Mouse (Mus musculus) kidney, postnatal 14 days (tissue): ENCODE measurements around the gene Dnajb4.

Experiments
- DNase-seq: peaks from one replicate; pipeline ENCODE4 v3.0.0; 2022; ENCODE audit warnings: mixed read lengths

Gene Dnajb4

DNA sequence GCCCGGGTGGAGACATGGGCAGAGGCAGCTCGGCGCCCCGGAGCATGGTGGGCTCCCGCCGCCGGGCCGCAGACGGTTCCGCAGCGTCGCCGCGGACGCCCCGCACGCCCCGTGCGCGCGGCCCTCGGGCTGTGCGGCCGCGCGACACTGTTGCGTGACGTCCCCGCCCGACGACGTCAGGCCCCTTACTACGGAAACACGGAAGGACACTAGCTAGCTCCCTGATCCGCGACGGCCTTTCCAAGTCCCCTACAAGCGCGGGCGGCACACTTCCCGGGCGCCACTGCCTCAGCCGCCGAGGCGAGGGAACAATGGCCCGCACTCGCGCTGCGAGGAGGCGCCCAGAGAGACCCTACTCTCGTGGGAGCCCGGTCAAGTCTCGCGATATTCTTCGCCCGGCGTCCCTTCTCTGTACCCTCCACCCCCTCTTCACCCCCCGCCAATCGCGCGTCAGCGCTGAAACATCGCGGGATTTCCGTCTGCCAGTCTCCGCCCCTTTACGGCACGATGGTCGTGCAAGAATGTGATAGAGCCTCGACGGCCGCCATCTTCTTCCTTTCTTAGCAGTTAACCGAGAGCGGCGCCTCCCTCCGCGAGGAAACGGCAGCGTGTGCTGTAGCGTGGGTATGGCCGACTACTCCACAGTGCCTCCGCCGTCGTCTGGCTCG, at the start of gene Dnajb4, which contains the start of gene Fubp1:
Gene Dnajb4, minus strand, starts transcription at position 336 of the 668 bp plus-strand sequence.
Gene Fubp1, plus strand, starts transcription at position 456 of the 668 bp plus-strand sequence.
- peak; percentile 100 for DNase-seq

DNA sequence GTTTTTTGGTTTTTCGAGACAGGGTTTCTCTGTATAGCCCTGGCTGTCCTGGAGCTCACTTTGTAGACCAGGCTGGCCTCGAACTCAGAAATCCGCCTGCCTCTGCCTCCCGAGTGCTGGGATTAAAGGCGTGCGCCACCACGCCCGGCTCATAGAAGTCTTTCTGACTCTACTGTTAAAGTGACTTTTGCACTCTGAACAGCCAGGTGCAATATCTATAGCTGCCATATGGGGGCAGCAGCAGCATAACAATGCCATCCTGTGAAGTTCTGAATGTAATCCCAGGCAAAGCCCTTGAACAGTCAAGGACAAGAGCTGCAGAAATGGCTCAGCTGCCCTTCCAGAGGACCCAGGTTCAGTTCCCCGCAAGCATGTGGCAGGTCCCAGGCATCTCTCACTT, 49.3 kb upstream of the Dnajb4 start:
- peak; percentile 85 for DNase-seq

DNA sequence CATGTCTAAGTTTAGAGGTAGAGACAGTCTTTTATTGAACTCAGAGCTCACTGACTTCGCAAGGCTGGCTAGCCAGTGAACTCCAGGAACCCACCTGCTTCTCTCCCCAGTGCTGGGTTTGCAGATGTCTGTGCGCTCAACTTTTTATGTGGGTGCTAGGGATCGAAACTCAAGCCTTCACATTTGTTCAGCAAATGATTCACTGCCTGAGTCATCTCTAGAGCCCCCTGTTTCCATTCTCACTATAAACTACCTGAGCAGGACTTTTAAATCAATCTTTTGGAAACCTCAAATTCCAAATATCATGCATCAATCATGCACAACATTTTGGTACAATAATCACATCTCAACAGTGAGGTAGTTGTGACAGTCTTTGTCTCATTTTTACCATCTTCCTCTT, 47.4 kb upstream of the Dnajb4 start:
- no peak for DNase-seq

DNA sequence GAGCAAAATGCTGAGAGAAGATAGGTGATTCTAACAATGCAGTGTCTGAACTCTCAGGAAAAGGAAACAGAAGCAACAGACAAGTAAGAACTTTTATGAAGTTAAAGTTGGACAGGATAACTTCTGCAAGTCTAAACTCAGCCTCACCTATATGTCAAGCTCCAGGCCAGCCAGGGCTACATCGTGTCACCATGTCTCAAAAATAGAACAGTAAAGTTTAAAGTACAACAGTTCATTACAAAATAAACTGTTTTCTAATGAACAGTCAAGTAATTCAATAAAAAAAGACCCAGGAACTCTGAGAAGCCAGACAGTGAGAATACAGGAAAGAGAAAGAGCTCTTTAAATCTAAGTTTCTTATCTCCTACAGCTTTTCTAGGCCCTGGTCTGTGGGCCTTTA, 40.4 kb upstream of the Dnajb4 start:
- DNase-seq = no peak

DNA sequence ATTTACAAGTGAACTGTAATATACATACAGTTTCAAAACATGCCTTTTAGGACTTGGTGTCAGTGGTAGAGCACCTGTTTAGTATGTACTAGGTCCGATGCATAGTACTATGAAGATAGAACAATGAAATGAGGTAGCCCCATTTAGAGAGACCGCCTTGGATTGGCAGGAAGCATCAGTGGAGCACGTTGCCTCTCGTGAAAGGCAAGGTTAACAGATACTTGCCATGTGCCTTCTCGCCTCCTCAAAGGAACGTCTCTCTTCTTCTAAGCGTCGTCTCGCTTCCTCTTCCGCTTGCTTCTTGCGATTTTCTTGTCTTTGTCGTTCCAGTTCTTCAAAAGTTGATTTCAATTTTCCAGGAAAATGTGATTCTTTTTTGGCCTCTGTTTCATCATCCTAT, 37.6 kb upstream of the Dnajb4 start:
- DNase-seq = no peak

DNA sequence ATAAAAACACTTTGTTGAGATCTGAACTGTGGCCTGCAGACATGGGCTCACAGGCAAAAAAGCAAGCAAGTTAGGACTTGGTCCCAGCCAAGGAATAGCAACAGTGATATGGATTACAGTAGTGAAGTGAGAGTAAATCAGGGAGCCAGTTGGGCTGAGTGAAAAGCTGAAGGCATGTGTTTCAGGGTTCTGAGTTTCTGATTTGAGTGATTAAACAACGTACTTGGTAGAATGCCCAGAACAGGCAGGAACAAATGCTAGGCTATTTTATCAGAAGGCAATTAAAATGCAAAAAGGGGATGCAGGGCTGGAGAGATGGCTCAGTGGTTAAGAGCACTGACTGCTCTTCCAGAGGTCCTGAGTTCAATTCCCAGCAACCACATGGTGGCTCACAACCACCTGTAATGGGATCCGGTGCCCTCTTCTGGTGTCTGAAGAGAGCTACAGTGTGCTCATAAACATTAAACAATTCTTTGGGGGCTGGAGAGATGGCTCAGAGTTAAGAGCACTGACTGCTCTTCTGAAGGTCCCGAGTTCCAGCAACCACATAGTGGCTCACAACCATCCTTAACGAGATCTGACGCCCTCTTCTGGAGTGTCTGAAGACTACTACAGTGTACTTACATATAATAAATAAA, 35.3 kb upstream of the Dnajb4 start:
- no peak for DNase-seq

DNA sequence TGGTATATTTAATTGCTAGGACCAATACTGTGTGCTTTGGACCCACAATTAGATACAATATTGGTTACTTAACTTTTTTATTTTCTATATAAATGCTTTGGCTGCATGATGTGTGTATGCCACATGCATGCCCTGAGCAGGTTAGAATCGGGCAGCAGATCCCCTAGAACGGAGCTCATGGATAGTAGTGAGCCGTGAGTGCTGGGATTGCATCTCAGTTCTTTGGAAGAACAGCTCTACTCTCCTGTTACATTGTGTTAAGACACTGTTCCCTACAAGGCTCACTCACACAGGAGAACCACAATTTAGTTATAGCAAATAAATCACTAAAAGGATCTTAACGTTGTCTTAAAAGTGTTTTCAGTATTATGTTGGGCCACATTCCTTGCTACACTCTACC, 33.2 kb upstream of the Dnajb4 start:
- DNase-seq = no peak

DNA sequence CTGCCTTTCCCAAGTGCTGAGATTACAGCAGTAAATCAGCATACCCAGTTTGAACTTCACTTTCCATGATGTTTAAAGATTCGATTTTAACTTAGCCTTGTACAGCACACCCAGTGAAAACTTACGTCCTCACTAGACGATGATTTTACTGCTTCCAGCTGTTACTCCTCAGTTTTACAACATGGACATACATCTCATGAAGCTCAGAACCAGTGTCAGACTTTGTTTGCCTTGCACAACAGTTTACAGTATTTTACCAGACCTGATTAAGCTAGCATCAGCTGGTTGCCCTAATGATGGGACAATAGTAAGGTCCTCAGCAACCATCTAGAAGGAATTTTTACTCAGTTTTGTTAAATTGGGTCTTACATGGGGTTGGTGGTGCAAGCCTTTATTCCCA, 31.0 kb upstream of the Dnajb4 start:
- no peak for DNase-seq

DNA sequence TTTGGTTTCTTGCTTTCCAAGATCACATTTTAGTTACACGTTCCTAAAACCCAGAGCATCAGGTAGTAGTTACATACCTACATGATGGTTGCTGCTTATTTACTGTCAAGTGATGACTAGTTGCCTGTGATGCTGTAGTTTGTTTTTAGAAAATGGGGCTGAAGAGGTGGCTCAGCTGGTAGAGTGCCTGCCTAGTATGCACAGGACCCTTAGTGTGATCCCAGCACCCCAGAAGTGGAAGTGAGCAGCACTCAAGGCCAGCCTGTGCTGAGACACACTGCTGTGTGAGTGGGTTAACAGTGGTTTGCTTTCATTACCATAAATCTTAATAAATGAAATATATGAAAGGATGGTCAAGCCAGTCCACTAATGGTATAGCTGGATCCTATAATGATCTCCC, 29.5 kb upstream of the Dnajb4 start:
- DNase-seq = no peak

DNA sequence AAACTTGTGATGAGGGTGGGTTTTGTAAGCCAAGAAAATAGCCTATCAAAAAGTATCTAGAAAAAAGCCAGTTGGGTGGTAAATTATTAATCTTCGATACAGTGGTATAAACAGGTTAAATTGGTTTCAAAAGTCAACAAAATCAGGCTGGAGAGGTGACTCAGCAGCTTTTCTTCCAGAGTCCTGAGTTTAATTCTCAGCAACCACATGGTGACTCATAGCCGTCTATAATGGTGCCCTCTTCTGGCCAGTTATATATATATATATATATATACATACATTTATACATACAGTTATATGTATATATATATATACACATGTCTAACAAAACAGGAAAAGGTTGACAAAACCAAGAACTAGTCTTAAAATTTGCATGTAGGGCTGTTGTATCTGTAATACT, 28.7 kb upstream of the Dnajb4 start:
- DNase-seq = peak; percentile 48

DNA sequence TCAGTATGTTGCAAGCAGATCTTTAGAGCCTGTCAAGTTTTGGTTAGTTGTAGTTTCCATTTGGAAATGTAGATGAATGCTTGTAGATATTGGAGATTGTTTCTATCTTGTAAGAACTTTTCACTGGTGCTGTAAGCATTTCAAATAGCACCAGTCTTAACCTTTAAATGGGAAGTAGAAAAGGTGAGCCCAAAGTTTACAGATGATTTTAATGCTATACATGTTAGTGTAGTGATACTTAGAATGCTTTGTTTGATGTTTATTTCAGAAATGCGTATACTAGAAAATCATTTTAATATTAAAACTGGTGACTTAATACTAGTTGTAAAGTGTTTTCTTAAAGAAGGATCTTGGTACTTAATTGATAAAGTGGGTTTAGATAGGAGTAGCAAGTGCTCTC, 25.7 kb upstream of the Dnajb4 start:
- no peak for DNase-seq

DNA sequence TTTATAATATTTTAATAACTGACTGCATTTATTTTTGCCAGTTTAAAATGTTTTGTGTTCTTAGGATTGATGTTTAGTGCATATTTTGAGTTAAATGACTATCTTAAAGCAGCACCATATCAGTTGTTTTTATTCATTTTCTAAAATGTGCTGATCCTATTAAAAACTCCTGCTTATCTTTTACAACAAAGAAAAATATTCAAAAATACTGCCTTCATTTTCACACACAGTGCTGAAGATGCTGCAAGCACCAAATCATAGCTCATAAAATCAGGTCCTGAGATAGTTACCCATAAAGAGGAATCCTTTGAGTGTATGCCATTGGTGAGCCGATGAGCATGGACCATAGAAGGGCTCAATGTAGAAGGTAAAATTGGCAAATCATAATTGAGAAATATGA, 25.1 kb upstream of the Dnajb4 start:
- DNase-seq = no peak

DNA sequence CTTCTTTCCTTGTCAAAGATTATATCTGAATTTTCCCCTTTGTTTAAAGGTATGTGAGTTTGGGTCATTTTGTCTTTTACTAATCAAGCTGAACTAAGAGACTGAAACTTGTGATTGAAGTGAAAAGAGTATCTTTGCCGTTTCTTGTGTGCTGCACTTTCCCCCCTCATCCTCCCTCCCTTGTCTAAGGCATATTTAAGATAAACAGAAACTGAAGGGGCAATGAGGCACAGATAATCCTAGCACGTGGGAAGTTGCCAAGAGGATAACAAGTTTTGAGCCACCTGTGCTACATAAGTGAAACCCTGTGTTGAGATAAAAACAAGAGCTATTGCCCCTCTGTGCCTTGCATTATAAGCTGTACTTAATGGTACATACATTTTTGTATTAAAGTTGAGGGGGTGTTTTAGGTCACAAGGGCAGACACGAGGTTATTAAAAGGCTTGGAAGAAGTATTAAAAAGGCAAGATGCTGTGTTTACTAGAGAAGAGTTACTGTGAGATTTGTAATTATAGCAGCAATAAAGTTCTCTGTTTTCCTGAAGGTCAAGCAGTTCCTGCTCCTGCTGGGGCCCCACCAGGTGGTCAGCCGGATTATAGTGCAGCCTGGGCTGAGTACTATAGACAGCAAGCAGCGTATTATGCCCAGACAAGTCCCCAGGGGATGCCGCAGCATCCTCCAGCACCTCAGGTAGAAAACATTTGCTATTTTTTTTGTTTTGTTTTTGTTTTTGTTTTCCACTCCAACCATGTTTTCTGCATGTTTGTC, 21.4 kb upstream of the Dnajb4 start:
- no peak for DNase-seq

DNA sequence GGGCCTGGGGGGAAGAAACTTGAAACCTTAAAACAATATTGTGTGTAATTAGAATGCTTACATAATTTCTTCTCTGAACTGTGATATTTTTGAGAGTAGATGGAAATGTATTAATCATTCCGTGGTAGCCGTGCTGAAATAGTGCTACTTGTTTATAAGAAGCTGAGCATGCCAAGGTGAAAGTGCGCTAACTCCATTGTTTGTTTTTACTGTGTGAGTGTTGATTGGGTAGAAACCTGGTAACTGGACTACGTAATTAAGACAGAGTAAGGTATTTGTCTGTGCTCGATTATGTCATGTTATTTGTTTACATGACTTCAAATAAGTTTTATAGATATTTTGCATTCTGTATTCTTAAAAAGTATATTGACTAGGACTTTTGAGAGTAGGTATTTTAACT, 19.2 kb upstream of the Dnajb4 start:
- no peak for DNase-seq

DNA sequence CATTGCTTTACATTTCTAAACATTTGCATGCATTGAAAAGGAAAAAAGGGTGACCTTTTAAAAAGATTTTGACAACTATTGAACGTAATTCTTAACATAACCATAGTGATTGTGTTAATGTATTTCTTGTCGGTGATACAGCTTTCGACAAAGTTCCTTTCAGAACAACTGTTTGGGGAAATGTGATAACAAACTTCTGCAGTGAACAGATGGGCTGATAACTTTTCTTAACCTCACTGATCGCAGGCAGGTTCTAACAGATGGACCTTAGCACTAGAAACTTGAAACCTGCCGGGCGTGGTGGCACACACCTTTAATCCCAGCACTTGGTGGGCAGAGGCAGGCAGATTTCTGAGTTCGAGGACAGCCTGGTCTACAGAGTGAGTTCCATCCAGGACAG, 18.7 kb upstream of the Dnajb4 start:
- no peak for DNase-seq

DNA sequence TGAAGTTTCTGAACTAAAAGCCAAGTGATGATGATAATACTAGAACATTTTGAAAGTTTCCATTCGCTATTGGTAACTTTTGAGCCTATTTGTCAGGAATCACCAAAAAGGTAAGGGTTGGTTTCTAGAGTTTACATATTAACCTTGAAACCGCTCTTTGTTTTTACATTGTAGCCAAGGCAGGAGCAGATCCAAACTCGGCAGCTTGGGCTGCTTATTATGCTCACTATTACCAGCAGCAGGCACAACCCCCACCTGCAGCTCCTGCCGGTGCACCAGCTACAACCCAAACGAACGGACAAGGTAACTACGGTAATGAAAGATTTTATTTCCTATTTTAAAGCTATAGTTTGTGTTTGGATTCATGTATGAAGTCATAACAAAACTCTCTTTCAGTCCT, 15.8 kb upstream of the Dnajb4 start:
- DNase-seq = no peak

DNA sequence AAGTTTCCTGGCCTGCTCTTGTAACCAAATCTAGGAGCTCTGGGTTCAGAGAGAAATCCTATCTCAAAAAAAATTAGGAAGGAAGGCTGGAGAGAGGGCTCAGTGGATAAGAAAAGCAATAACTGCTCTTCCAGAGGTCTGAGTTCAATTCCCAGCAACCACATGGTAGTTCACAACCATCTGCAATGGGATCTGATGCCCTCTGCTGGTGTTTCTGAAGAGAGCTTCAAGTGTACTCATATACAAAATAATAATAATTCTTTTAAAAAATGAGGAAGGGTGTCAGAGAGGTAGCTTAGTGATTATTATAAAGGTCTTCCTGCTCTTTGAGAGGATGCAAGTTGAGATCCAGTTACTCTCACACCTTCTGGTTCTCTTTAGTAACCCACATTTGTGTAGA, 14.8 kb upstream of the Dnajb4 start:
- DNase-seq = no peak

DNA sequence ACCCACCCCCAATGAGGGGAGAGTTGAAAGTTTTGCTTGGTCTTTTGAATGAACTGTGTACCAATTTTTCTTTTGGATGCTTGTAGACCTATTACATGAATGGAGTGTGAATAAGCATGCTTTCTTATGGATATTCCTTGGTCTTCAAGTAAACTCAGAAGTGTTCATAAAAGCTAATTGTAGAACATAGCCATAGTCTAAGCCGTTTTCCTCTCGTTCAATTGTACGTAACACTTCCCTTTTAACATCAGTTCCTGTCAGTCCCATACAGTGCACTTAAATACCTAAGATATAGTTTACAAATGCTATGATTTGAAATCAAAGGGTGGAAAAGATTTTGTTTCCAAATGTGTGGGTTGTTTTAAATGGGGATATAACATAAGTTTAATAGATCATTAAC, 3.3 kb upstream of the Dnajb4 start:
- no peak for DNase-seq

DNA sequence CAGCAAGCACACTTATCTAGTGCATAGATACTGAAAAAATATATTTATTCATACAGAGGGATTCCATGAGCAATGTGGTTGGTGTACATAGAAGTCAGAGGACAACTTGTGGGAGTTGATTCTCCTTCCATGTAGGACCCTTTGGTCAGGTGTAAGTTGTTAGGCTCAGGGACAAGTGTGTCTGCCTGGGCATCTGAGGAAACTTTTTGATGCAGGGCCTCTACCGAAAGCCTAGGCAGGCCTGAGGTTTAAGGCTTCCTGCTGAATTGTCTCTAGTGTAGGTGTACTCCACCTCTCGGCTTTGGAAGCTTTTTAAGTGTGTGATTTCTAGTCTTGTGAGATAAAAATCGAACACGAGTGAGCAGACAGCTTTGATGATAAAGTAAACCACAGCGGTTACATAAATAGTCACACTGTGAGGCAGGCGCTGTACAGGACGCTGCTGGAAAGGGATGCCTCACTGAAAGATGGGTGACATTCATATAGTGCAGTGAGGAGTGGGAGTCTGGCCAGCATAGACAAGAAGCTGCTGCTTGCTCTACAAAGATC, 1.7 kb upstream of the Dnajb4 start:
- no peak for DNase-seq

DNA sequence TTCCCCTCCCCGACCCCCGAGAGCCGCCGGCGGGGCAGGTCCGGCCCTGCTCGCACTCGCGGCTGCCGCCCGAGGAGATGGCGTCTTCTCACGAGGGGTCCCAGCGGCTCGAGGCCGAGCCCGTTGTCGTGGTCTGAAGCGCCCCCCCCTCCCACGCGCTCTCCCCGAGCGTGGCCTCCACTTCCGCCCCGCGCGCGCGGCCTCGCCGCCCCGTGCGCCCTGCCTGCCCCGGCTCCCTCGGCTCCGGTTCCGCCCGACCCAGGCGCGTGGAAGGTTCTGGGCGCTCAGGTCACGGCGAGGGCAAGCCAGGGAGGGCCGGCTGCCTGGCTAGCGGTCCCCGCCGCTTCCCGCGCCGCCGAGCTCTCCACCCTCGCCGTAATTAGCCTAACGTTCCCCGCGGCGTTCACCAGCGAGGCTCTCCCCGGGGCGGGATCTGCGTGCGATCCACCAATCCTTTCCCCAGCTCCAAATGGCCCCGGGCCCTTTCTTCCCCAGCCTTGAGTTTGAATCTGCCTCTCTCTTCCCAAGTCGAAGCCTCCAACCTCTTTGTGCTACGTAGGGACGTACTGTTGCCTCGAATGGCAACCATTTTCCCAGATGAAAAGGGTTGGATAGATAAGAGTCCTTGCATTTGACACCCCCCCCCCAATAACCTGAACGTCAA, 758 bp upstream of the Dnajb4 start:
- peak; percentile 80 for DNase-seq

DNA sequence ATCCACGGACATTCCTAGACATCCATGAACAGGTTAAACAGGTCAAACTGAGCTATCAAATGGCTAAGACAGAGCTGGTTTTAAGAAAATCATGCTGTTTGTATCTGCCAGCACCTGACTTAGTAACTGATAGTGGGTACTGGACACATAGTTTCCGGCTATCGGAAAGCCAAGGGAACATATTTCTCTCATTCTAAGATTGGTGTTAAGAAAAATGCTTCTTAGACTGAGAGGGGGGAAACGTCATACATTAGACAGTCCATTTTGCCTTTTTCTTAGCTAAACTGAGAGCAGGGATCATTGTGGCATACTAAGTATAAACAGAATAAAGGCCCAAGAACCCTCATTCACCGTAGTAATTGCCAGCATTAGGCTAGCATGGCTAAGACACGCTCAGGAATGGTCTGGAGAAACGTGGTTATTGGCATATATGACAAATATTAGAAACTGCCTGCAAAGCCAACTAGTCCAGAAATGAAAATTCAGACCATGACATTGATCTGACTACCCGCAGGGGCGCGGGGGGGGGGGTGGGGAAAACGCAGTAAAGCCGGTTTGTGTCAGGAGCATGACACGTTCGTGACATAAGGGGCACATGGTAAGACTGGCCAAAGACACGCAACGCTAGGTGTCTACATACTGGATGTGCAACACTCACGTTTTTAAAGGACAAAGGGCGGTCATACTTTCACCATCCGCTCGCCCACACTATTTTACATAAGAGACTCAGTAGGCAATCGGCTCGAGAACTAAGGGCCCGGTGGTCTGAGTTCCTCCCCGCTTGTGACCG, 730 bp downstream of the Dnajb4 start:
- no peak for DNase-seq

DNA sequence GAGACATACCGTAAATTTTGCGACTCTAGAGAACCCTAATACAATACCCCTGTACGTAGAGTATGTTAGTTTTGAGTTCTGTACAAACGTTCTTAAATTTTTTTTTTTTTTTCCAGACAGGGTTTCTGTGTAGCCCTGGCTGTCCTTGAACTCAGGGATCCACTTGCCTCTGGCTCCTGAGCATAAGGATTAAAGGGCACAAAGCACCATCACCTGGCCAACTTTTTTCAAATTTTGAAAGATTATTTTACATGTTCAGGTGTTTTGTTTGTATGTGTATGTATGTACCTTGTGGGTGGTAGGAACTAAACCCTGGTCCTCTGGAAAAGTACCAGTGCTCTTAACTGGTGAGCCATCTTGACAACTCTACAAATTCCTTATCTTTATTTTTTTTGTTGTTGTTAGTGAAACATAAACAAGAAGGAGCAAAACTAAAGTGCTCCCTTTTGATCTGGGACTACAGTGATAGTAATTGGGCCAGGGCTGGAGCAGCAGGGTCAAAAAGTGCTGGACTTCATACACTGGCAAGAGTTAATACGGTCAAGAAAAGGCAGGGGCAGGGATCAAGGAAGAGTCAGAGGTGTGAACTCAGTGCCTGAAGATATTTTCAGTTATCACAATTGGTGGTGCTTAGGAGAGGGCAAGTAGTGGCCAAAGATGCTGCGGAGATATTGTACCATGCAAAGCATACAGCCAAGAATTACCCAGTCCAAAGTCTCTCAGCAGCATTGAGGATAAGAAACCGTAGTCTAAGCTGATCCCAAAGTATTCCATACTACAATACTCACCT, 1.8 kb downstream of the Dnajb4 start:
- DNase-seq = no peak
